Mouse (Mus musculus): Measurements from ENCODE around the gene Crnkl1. TPM values are rescaled to one million over a fixed set of nuclear protein-coding genes. Genes with fewer than 3 reads are reported as not detected.

The Crnkl1 gene
- polyA plus RNA-seq (2012; rRNA removed), result 18.6 and 23.1 TPM in 2 replicates

GRCm38 (mm10) chr2:145934339-145935231 lies at the start of gene Crnkl1, which contains the start of gene Cfap61:
Crnkl1 (minus strand) TSS chr2:145935014.
Cfap61 (plus strand) TSS chr2:145934784.

GRCm38 (mm10) chr2:145901861-145902260 lies 33.0 kb downstream of the Crnkl1 start, which contains the start of gene Naa20:
Naa20 (plus strand) TSS chr2:145902099.

Other genes starting within 250 kb of the Crnkl1 start
- 76.1 and 77.9 TPM in 2 replicates for gene Naa20, start 32.9 kb downstream of the Crnkl1 start, polyA plus RNA-seq (2012; rRNA removed)
- gene Cfap61, start 230 bp downstream of the Crnkl1 start, polyA plus RNA-seq (2012; rRNA removed), result 1.5 and 2.2 TPM in 2 replicates

Data from central nervous system, embryonic 14 days (tissue).